Mouse (Mus musculus) lung, postnatal 0 days (tissue): ENCODE measurements around the gene Rbm44. TPM values are rescaled to one million over a fixed set of nuclear protein-coding genes. Genes with fewer than 3 reads are reported as not detected.

Experiments
- ATAC-seq: fragments of 200-750 bp; cut with Nextera tagmentation; 2 replicates; pipeline ENCODE4 v1.8.0; 2017; ENCODE audit warnings: moderate library complexity
- DNase-seq: peaks from one replicate; pipeline ENCODE4 v3.0.0-alpha.2; 2016; ENCODE audit warnings: low spot score
- H3K27ac ChIP-seq: fragments of 300-500 bp; sonication (generic); 2 replicates; pipeline ENCODE4 v1.5.1; 2014; ENCODE audit warnings: antibody characterized with exemption, mild to moderate bottlenecking, low read length, mixed read lengths
- H3K27me3 ChIP-seq: fragments of 300-500 bp; sonication (generic); replicated peaks from 2 replicates; pipeline ENCODE4 v1.6.1; 2014; ENCODE audit warnings: low read length, mixed read lengths; ENCODE audit not compliant: insufficient read depth
- H3K36me3 ChIP-seq: fragments of 300-500 bp; sonication (generic); 2 replicates; pipeline ENCODE4 v1.6.1; 2014; ENCODE audit warnings: low read length, mixed read lengths; ENCODE audit not compliant: insufficient read depth
- H3K4me1 ChIP-seq: fragments of 300-500 bp; sonication (generic); 2 replicates; pipeline ENCODE4 v1.6.1; 2014; ENCODE audit warnings: antibody characterized with exemption, low read depth, low read length, mixed read lengths; ENCODE audit not compliant: insufficient read depth
- H3K4me2 ChIP-seq: fragments of 300-500 bp; sonication (generic); replicated peaks from 2 replicates; pipeline ENCODE4 v1.6.1; 2014; ENCODE audit warnings: low read depth, mild to moderate bottlenecking, low read length, moderate library complexity, mixed read lengths
- H3K4me3 ChIP-seq: fragments of 300-500 bp; sonication (generic); 2 replicates; pipeline ENCODE4 v1.5.1; 2014; ENCODE audit warnings: low read depth, low read length
- H3K9ac ChIP-seq: fragments of 300-500 bp; sonication (generic); replicated peaks from 2 replicates; pipeline ENCODE4 v1.6.1; 2014; ENCODE audit warnings: low read depth, mild to moderate bottlenecking
- H3K9me3 ChIP-seq: fragments of 300-500 bp; sonication (generic); 2 replicates; pipeline ENCODE4 v1.6.1; 2016; ENCODE audit warnings: low read length, mixed read lengths
- CTCF ChIP-seq: IDR thresholded peaks from 2 replicates; pipeline ENCODE4 v1.5.1; 2016; ENCODE audit warnings: antibody characterized with exemption, mild to moderate bottlenecking
- EP300 ChIP-seq: IDR thresholded peaks from 2 replicates; pipeline ENCODE4 v1.6.1; 2016; ENCODE audit warnings: antibody characterized with exemption, mild to moderate bottlenecking, control low read depth
- WGBS: fragments of 180-500 bp; shearing (Covaris S2); extraction: QIAGEN DNeasy Blood & Tissue Kit; methylation state at CpG from one replicate; pipeline ENCODE4 v1.1.7; 2014; 5-methylcytosine and 5-hydroxymethylcytosine counted together
- polyA plus RNA-seq: library from polyadenylated mRNA; unstranded; fragments of >200 nt; fragmentation: Nextera tagmentation; extraction: Ambion mirVana; gene quantifications from 2 replicates; pipeline ENCODE4 v1.2.1, GENCODE M21; 2015

The Rbm44 gene
- polyA plus RNA-seq, 1 experiment from 2014 or later = 0.08 TPM

DNA sequence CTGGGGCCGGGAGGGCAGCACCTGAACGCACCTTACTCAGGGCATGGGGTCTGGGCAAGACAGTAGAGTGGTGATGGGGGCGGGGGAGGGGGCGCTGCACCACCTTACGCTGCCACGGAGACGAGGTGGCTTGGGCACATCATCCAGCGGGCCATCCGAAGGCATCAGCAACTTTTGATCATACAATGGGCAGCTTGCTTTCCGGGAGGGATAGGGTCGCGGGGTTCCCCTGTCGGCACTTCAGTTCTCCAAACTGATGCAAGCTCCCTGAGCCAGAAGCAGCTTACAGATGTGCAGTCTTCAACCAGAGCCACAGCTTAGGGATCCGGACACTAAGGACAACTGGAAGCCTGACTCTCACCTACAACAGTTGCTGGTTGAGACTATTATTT, 35.3 kb downstream of the Rbm44 start:
- TF ChIP-seq EP300 = no peak
- TF ChIP-seq CTCF = no peak
- peaks cover 19% of the 10 kb centered on the region; the same call in 1 of the 2 replicates for H3K4me1 ChIP-seq
- no peaks in the 10 kb centered on the region for H3K27me3 ChIP-seq
- H3K9ac ChIP-seq = peak overlapping the region; percentile 29; the same call in 1 of the 2 replicates
- peak overlapping the region; percentile 39; the same call in 1 of the 2 replicates for H3K27ac ChIP-seq
- peak overlapping the region; percentile 75 for H3K4me2 ChIP-seq
- H3K9me3 ChIP-seq = no peaks in the 10 kb centered on the region
- no peaks in the 10 kb centered on the region for H3K36me3 ChIP-seq
- peak overlapping the region; percentile 53 for H3K4me3 ChIP-seq
- ATAC-seq (no peak), DNase-seq (peak; percentile 10)
- WGBS = 6% methylated on average over 13 of the region's 14 CpGs

DNA sequence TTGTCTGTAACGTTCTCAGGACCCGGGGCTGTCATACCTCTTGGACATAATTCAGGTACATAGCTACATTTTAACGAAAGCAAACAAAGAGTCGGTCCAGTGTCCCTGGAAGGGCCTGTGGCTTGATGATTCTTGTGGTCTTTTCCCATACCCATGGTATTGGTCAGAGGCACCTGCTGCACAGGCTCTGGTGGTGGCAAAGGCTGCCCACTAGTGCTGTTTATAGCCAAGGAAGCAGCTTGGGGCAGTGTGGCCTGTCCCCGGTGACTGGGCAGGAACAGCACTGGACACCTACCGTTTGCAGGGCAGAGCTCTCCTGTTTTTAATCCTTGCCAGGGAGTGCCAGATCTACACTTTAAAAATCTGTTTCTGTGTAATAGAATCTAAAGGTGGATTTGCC, 35.8 kb downstream of the Rbm44 start:
- Histone ChIP-seq H3K27ac (peak overlapping the region; percentile 39; the same call in 1 of the 2 replicates), H3K9me3 (no peaks in the 10 kb centered on the region), H3K4me1 (peaks cover 19% of the 10 kb centered on the region; the same call in 1 of the 2 replicates), H3K9ac (0 out of 2 replicates have a peak overlapping the region, but pooled peaks have one; percentile 29), H3K27me3 (no peaks in the 10 kb centered on the region), H3K4me3 (peak overlapping the region; percentile 53; the same call in 1 of the 2 replicates), H3K36me3 (no peaks in the 10 kb centered on the region), H3K4me2 (peak overlapping the region; percentile 75)
- WGBS = 46% methylated on average over 6 of the region's 6 CpGs
- no peak for TF ChIP-seq EP300
- no peak for TF ChIP-seq CTCF
- DNase-seq (peak; percentile 13), ATAC-seq (peak; percentile 18; the same call in 1 of the 2 replicates)

DNA sequence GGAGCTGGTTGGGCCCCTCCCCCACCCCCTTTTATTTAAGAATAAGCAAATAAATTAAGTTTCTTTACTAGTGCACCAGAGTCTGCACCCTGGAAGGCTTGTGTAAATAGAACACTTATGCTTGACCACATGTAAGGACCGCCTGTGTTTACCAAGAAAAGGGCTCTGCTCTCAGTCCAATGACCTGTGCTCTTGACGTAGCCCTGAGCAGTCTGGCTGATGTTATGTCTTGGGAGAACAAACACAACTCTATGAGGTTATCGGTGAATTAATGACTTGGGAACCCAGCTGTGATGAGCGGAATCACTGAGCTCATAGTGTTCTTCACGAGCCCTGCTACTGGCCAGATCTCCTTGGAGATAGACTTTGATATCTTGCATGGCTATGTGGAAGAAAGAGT, 36.4 kb downstream of the Rbm44 start:
- TF ChIP-seq EP300 = peak; percentile 63; the same call in 1 of the 2 replicates
- TF ChIP-seq CTCF = no peak
- Histone ChIP-seq H3K27me3 (no peaks in the 10 kb centered on the region), H3K4me3 (0 out of 2 replicates have a peak overlapping the region, but pooled peaks have one; percentile 53), H3K9me3 (no peaks in the 10 kb centered on the region), H3K36me3 (no peaks in the 10 kb centered on the region), H3K9ac (no peak overlapping the region), H3K4me1 (peaks cover 19% of the 10 kb centered on the region; the same call in 1 of the 2 replicates), H3K4me2 (peak overlapping the region; percentile 75), H3K27ac (0 out of 2 replicates have a peak overlapping the region, but pooled peaks have one; percentile 12)
- DNase-seq = peak; percentile 86
- ATAC-seq = peak; percentile 93
- WGBS = 21% methylated on average over 5 of the region's 5 CpGs

DNA sequence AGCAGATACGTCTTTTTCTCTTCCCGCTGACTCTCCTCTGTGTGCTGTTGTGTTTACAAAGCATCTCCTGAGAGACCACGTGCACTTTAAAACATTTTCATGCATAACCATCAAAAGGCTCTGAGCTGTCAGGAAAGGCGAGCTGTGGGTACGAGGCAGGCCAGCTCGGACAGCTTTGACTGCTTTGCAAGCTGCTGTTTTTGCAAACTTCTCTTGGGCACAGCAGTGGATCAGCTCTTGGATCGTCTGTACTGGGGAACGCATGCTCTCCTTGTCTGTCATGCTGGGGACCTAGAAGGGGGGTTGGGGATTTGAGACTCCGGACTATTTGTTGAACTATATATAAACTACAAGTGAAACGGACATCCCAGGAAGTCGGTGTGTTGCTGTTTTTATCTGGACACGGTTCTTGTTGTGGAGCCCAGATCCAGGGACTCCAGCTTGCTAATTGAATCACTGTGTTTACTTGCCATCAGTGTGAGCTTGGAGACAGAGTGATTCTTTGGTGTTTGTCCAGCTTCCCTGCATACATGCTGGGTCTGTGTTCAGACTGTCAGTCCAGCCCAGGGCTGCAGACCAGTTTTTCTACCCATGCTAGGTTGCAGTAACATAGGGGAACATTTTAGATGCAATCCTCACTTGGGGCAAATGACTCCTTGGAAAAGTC, 37.0 kb downstream of the Rbm44 start:
- peak; percentile 14; the same call in 1 of the 2 replicates for ATAC-seq

DNA sequence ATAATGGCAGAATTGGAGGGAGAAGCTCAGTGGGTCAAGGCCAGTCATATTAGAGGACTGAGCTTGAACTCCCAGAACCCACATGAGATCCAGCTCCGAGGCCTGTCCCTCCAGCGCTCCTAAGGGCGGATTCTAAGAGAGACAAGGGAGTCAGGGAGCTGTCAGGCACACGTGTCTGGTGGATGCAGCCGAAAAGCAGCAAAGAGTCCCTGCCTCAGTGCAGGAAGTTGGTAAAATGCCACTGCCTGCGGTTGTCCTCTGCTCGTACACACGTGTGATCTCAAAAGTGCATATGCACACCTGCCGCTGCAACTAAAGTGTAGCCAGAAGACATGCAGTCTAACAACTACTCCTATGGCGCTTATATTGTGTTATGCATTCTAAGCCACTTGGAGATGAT, 38.4 kb downstream of the Rbm44 start:
- no peak for ATAC-seq
- H3K4me3 ChIP-seq = no peak overlapping the region
- H3K9me3 ChIP-seq = no peaks in the 10 kb centered on the region
- WGBS = 78% methylated on average over 10 of the region's 10 CpGs
- H3K9ac ChIP-seq = no peak overlapping the region
- no peak for DNase-seq
- no peak overlapping the region for H3K4me2 ChIP-seq
- no peaks in the 10 kb centered on the region for H3K27me3 ChIP-seq
- TF ChIP-seq CTCF = no peak
- TF ChIP-seq EP300 = no peak
- H3K36me3 ChIP-seq = no peaks in the 10 kb centered on the region
- H3K4me1 ChIP-seq = peaks cover 19% of the 10 kb centered on the region; the same call in 1 of the 2 replicates
- H3K27ac ChIP-seq = no peak overlapping the region

More for the DNA sequence above, 37.0 kb downstream of the Rbm44 start:
- Histone ChIP-seq H3K9ac (no peak overlapping the region), H3K9me3 (no peaks in the 10 kb centered on the region), H3K4me1 (peaks cover 19% of the 10 kb centered on the region; the same call in 1 of the 2 replicates), H3K27me3 (no peaks in the 10 kb centered on the region), H3K27ac (0 out of 2 replicates have a peak overlapping the region, but pooled peaks have one; percentile 12), H3K36me3 (no peaks in the 10 kb centered on the region), H3K4me2 (peak overlapping the region; percentile 75), H3K4me3 (peak overlapping the region; percentile 4; the same call in 1 of the 2 replicates)
- peak; percentile 27 for DNase-seq
- TF ChIP-seq CTCF (no peak), EP300 (no peak)
- 4% methylated on average over 12 of the region's 12 CpGs for WGBS

DNA sequence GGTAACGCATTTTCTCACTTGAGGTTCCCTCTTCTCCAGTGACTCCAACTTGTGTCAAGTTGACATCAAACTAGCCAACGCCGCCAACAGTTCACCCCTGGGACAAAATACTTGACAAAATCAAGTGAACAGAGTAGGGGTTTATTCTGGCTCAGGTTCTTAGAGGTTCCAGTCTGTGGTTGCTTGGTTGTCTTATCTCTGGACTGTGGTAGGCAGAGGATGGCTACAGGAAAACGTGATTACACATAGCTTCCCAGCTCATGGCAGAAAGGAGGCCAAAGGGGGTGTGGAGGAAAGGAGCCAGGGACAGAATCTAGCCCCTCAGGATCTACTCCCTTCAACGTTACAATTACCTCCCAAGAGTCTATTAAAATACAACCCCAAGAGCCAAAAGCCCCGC, 41.8 kb downstream of the Rbm44 start:
- TF ChIP-seq EP300 (no peak), CTCF (no peak)
- H3K4me3 ChIP-seq = no peak overlapping the region
- no peak for ATAC-seq
- no peaks in the 10 kb centered on the region for H3K36me3 ChIP-seq
- no peak overlapping the region for H3K4me2 ChIP-seq
- 81% methylated on average over 6 of the region's 6 CpGs for WGBS
- no peak overlapping the region for H3K27ac ChIP-seq
- H3K9ac ChIP-seq = no peak overlapping the region
- H3K9me3 ChIP-seq = no peaks in the 10 kb centered on the region
- H3K27me3 ChIP-seq = no peaks in the 10 kb centered on the region
- H3K4me1 ChIP-seq = peaks cover 10% of the 10 kb centered on the region; the same call in 1 of the 2 replicates
- DNase-seq = no peak
